Mouse (Mus musculus): ENCODE results near the gene Paqr3.

Paqr3 gene

GRCm38 (mm10) chr5:97062041-97062440 is 49.4 kb downstream of the Paqr3 start:
- no peaks in the 10 kb centered on the region for H3K27me3 ChIP-seq (ENCODE audit: control insufficient read depth, insufficient read depth, low read length, poor library complexity, severe bottlenecking)
- no peak for DNase-seq (ENCODE audit: low read depth, low spot score)
- peaks cover 36% of the 10 kb centered on the region for H3K36me3 ChIP-seq (ENCODE audit: control insufficient read depth, insufficient read depth, low read length, poor library complexity, severe bottlenecking)

GRCm38 (mm10) chr5:97060864-97061263 is 50.5 kb downstream of the Paqr3 start:
- H3K27me3 ChIP-seq (ENCODE audit: control insufficient read depth, insufficient read depth, low read length, poor library complexity, severe bottlenecking) = no peaks in the 10 kb centered on the region

GRCm38 (mm10) chr5:97056791-97057450 is 54.5 kb downstream of the Paqr3 start:
- no peaks in the 10 kb centered on the region for H3K27me3 ChIP-seq (ENCODE audit: control insufficient read depth, insufficient read depth, low read length, poor library complexity, severe bottlenecking)
- H3K36me3 ChIP-seq (ENCODE audit: control insufficient read depth, insufficient read depth, low read length, poor library complexity, severe bottlenecking) = peaks cover 31% of the 10 kb centered on the region
- no peak for DNase-seq (ENCODE audit: low read depth, low spot score)

More at GRCm38 (mm10) chr5:97060864-97061263, 50.5 kb downstream of the Paqr3 start:
- no peak for DNase-seq (ENCODE audit: low read depth, low spot score)
- peaks cover 33% of the 10 kb centered on the region for H3K36me3 ChIP-seq (ENCODE audit: control insufficient read depth, insufficient read depth, low read length, poor library complexity, severe bottlenecking)

- DNase-seq (ENCODE audit: low read depth, low spot score) = no peak
- Histone ChIP-seq H3K27me3 (ENCODE audit: control insufficient read depth, insufficient read depth, low read length, poor library complexity, severe bottlenecking) (no peaks in the 10 kb centered on the region), H3K36me3 (ENCODE audit: control insufficient read depth, insufficient read depth, low read length, poor library complexity, severe bottlenecking) (peaks cover 33% of the 10 kb centered on the region)
These were observed 55.0 kb downstream of the Paqr3 start for GRCm38 (mm10) chr5:97056359-97056758.

GRCm38 (mm10) chr5:97055511-97056068 is 55.8 kb downstream of the Paqr3 start:
- peak; percentile 82 for DNase-seq (ENCODE audit: low read depth, low spot score)
- no peaks in the 10 kb centered on the region for H3K27me3 ChIP-seq (ENCODE audit: control insufficient read depth, insufficient read depth, low read length, poor library complexity, severe bottlenecking)

GRCm38 (mm10) chr5:97054801-97055200 is 56.6 kb downstream of the Paqr3 start:
- H3K36me3 ChIP-seq (ENCODE audit: control insufficient read depth, insufficient read depth, low read length, poor library complexity, severe bottlenecking) = peaks cover 24% of the 10 kb centered on the region
- no peaks in the 10 kb centered on the region for H3K27me3 ChIP-seq (ENCODE audit: control insufficient read depth, insufficient read depth, low read length, poor library complexity, severe bottlenecking)
- no peak for DNase-seq (ENCODE audit: low read depth, low spot score)

More at GRCm38 (mm10) chr5:97055511-97056068, 55.8 kb downstream of the Paqr3 start:
- peaks cover 30% of the 10 kb centered on the region for H3K36me3 ChIP-seq (ENCODE audit: control insufficient read depth, insufficient read depth, low read length, poor library complexity, severe bottlenecking)

GRCm38 (mm10) chr5:97054166-97054565 is 57.2 kb downstream of the Paqr3 start:
- no peak for DNase-seq (ENCODE audit: low read depth, low spot score)
- Histone ChIP-seq H3K36me3 (ENCODE audit: control insufficient read depth, insufficient read depth, low read length, poor library complexity, severe bottlenecking) (peaks cover 24% of the 10 kb centered on the region), H3K27me3 (ENCODE audit: control insufficient read depth, insufficient read depth, low read length, poor library complexity, severe bottlenecking) (no peaks in the 10 kb centered on the region)

GRCm38 (mm10) chr5:97048905-97049304 is 62.5 kb downstream of the Paqr3 start:
- no peaks in the 10 kb centered on the region for H3K27me3 ChIP-seq (ENCODE audit: control insufficient read depth, insufficient read depth, low read length, poor library complexity, severe bottlenecking)
- peaks cover 22% of the 10 kb centered on the region for H3K36me3 ChIP-seq (ENCODE audit: control insufficient read depth, insufficient read depth, low read length, poor library complexity, severe bottlenecking)
- no peak for DNase-seq (ENCODE audit: low read depth, low spot score)

- DNase-seq (ENCODE audit: low read depth, low spot score) = no peak
- H3K27me3 ChIP-seq (ENCODE audit: control insufficient read depth, insufficient read depth, low read length, poor library complexity, severe bottlenecking) = no peaks in the 10 kb centered on the region
These were observed 64.7 kb downstream of the Paqr3 start for GRCm38 (mm10) chr5:97046680-97047079.

GRCm38 (mm10) chr5:97045260-97045659 is 66.1 kb downstream of the Paqr3 start:
- DNase-seq (ENCODE audit: low read depth, low spot score) = no peak
- peaks cover 26% of the 10 kb centered on the region for H3K36me3 ChIP-seq (ENCODE audit: control insufficient read depth, insufficient read depth, low read length, poor library complexity, severe bottlenecking)
- no peaks in the 10 kb centered on the region for H3K27me3 ChIP-seq (ENCODE audit: control insufficient read depth, insufficient read depth, low read length, poor library complexity, severe bottlenecking)

More at GRCm38 (mm10) chr5:97046680-97047079, 64.7 kb downstream of the Paqr3 start:
- peaks cover 20% of the 10 kb centered on the region for H3K36me3 ChIP-seq (ENCODE audit: control insufficient read depth, insufficient read depth, low read length, poor library complexity, severe bottlenecking)
